Mouse (Mus musculus): ENCODE results near the gene Pard3.

DNA sequence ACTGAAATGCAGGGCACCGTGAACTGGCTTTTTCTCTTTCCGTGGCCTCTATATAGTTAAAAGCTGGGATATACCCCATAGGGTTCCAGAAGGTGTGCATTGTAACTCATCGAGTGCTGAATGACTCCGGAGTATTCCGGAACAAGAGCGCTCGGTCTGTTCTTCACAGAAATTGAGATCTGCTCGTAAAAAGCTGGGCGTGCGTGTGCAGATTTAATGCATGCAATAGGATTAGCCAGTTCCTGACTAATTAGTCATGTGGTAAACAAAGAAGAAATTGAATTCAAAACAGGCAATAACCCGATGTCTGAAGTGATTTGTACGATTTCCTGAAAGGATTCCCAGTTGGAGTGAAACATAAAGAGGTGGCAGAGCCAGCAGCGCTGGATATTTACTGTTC lies 489.1 kb downstream of the Pard3 start:
- TF ChIP-seq CTCF (IDR thresholded peaks at IDR 0.05; ENCODE audit: low read depth): no peak
- TF ChIP-seq EP300 (IDR thresholded peaks at IDR 0.05; ENCODE audit: low read depth): no peak
